Mouse (Mus musculus) ES-E14 (cell line): Measurements from ENCODE around the gene Cytip.

Experiments used
- CHD2 ChIP-seq: IDR thresholded peaks from 2 replicates; pipeline ENCODE4 v1.6.1; 2014; ENCODE audit warnings: mild to moderate bottlenecking, low read depth, low read length, inconsistent platforms
- HCFC1 ChIP-seq: IDR thresholded peaks from 2 replicates; pipeline ENCODE4 v1.6.1; 2012; ENCODE audit warnings: low read length, inconsistent platforms, borderline replicate concordance; ENCODE audit not compliant: insufficient read depth
- MAFK ChIP-seq: IDR thresholded peaks from 2 replicates; pipeline ENCODE4 v1.6.1; 2014; ENCODE audit warnings: mild to moderate bottlenecking, low read depth, low read length, inconsistent platforms; ENCODE audit not compliant: insufficient read depth

GRCm38 (mm10) chr2:58149983-58150405, 45.3 kb downstream of the Cytip start:
- TF ChIP-seq MAFK (no peak), HCFC1 (no peak), CHD2 (no peak)
